Mouse (Mus musculus) myocyte (in vitro differentiated cells): ENCODE data around the gene Ecm2.

Source experiments
- MAX ChIP-seq: IDR thresholded peaks from one replicate; pipeline ENCODE4 v1.6.1; 2011; ENCODE audit warnings: low read depth, mild to moderate bottlenecking, control low read depth
- TCF12 ChIP-seq: IDR thresholded peaks from one replicate; pipeline ENCODE4 v1.6.1; 2011; ENCODE audit warnings: mild to moderate bottlenecking, control low read depth; ENCODE audit not compliant: poor library complexity, insufficient read depth, severe bottlenecking

GRCm38 (mm10) chr13:49547563-49548150, 43.0 kb downstream of the Ecm2 start:
- TF ChIP-seq TCF12, result no peak
- TF ChIP-seq MAX, result no peak
